Mouse (Mus musculus) G1E-ER4 (cell line): ENCODE results near the gene Btbd9. TPM values are rescaled to one million over a fixed set of nuclear protein-coding genes. Genes with fewer than 3 reads are reported as not detected.
A peak's percentile ranks its signal among the peaks of the same experiment; 100 is the strongest.

ENCODE experiments used
- GATA1 ChIP-seq: IDR thresholded peaks from one replicate; pipeline ENCODE4 v1.8.0; 2012; ENCODE audit warnings: low read length, inconsistent platforms
- polyA plus RNA-seq: library from polyadenylated mRNA; stranded (reverse); fragments of >175 nt; gene quantifications from 2 replicates; pipeline ENCODE4 v1.2.3, GENCODE M21; 2012

The Btbd9 gene
- polyA plus RNA-seq, 1 experiment, result 84.3 TPM

DNA sequence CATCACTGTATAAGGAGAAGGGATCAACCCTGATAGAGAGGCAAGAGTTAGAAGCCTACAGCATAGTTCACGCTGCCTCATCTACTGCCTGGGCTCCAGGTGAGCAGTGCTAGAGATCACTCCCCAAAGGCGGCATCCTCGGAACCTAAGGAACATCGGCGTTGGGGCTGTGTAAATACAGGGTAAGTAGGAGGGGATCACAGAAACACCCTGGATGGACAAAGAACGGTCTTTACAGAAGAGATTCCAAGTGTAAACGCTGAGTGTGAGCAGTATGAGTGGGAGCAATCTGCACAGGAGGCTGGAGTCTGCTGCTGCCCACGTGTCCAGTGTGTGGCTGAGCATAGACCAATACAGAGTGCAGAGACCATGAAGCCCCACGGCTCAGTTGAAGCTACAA, 190.0 kb downstream of the Btbd9 start:
- no peak for TF ChIP-seq GATA1

DNA sequence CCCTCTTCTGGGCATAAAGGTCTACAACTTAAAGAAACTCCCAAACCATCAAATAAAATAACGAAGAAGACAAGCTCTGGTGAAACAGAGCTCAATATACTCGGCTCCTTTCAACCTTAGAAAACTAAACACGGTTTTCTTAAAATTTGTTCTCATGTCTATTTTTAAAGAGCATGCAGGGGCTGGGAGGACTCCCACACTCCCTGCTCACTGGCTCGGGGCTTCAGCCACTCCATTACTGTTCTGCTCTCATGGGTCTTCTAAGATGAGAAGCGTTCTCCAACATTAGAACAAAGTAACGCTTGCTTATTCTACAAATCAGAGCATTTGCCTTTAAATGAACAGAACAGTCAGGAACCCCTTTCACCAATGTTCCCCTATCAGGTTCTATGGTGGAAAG, 192.6 kb downstream of the Btbd9 start:
- no peak for TF ChIP-seq GATA1

DNA sequence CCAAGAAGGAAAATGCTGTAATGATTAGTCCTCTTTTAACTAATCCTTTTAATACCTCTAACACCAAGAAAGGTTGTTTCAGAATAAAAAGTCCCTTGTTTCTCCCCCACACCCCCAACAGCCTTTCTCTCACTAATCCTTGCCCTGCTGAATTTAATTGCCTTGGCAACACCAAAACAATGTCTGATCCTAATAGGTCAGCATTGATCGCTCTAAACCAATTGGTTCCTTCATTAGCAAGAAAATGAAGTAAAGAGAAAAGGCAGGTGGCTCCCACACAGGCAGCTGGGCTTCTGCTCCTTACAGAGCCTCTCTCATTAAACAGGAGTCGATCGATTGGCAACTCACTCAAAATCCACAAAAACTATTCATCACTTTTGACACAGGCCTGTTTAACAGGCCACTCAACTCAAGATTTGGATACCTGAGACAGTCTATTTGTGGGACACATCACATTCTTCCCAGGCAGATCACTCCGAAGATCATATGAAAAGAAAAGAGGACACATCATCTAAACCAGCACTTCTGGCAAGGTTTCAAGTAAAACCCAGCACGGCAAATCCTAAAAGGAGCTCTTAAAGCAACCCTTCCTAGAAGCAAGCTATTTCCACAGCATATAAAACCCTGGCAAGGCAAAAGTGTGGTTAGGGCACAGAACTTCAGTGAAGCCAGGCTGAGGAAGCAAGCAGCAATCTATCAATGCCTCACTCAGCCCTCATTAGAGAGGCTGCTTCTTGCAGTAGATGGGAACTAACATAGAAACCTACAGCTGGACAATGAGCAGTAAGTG, 197.9 kb downstream of the Btbd9 start:
- no peak for TF ChIP-seq GATA1

DNA sequence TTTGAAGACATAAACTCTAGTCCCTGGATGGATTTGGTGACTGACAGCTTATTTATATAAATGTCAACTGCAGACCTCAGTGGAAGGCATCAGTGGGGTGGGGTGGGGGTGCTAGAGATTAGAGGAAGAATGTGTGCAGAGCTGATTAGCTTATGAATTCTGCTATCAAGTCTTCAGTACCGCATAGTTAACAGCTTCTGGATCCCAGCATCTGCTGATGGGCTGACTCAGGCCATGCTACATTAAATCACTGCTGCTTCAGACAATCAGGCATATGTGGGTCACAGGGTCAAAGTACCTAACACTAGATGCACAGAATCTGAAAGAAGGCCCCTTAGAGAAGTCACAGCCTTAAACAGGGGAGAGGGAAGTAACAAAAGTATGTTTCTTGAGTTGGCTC, 198.5 kb downstream of the Btbd9 start:
- TF ChIP-seq GATA1, result no peak

DNA sequence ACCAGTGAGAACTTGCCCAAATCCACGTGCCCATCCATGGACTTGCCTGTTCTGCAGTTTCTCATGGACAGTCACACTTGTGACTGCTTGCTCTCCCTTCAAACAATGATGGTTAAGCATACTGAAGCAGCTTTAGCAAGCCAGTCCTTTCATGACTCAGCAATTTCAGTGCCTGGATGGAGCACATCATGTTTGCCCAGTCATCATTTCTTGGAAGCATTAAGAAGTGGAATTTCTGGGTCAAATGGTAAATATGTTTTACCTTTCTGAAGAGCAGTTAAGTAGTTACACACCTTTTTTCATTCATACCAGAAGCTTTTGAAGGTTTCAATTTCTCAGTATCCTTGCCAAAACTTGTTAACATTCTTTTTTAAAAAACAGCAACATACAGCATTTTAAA, 201.2 kb downstream of the Btbd9 start:
- no peak for TF ChIP-seq GATA1

DNA sequence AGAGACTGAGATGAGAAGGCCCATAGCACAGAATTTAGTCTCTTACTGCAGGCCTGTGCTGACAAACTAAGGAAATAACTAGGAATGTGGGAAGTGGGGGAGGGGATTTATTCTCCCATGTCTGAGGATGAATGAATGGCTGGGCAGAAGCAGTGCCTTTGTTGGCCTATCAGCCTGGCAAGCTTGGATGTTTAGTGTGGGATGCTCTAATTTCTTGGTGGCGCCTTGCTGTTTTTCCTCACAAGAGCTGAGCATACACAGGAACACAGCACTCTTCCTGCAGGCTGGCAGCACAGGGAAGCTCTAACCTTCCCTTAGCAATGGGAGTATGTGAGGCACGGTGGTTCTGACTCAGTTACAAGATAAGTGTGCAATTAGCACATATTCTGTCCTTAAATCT, 207.7 kb downstream of the Btbd9 start:
- no peak for TF ChIP-seq GATA1

DNA sequence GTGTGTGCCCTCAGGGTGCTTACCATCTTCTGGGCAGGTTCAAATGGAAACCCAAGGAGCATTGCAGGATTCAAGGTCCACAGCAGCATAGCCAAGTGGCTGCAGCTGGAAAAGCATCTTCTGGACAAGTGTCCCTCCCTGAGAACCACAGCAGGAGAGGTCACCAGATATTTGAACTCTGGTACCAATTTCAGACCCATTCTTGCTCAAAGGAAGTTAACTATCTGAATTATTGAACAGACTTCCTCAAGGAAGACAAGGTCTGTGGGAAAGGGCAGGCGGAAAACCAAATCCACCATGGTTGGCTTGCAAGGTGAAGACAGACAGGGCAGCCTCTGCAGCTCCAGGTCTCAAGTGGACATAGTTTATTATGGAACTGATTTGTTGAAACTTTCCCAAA, 211.6 kb downstream of the Btbd9 start:
- TF ChIP-seq GATA1, result no peak

DNA sequence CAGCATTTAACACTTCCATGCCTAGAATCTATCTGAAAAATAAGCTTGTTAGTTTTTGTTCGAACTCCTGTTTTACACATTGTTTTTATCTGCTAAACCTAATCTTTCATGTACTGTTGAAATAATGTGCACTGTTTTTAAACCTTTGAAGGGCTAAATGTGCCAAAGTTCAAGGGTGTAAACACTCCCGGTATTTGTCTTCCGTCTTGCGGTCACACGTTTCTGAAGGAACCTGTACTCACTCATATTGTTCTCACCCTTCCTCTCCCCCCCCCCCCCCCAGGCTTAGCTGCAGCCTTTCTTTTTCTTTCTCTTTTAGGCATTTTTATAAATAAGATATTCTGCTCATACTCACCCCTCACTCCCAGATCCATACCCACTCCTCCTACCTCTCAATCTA, 212.9 kb downstream of the Btbd9 start:
- TF ChIP-seq GATA1, result no peak

DNA sequence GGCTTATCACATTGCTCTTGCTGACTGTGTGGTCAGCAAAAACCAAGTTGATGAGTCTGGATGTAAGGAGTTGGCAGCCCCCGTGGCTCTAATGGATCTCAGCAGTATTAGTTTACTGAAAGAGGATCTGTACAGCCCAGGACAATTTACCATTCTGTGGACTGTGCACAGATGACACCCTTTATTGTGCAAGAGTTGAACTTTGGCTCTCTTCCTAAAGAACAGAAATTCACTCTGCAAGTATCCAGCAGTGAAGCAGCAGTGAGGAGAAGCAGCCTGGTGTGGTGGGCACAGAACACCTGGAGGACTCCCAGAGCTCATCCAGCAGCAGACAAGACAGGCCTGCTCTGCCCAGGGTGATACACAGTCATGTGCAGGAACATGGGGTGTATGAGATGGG, 215.6 kb downstream of the Btbd9 start:
- no peak for TF ChIP-seq GATA1

DNA sequence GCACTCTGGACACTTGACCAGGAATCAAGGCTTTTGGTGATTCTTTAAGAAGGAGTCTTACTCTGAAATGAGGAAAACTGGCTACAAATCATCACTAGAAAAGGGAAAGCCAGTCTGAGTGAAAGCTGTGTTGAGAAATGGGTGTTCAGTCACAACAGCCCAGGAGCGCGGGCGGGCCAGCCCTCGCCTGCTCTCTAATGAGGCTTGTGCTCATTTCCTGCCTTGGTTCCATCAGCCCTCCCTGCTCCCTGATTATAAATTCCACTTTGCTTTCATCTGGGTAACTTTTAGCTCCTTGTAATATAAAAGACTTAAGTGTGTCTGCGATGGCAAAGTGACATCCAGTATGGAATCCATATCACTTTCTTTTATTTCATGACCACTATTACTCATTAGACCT, 216.9 kb downstream of the Btbd9 start:
- TF ChIP-seq GATA1, result no peak

DNA sequence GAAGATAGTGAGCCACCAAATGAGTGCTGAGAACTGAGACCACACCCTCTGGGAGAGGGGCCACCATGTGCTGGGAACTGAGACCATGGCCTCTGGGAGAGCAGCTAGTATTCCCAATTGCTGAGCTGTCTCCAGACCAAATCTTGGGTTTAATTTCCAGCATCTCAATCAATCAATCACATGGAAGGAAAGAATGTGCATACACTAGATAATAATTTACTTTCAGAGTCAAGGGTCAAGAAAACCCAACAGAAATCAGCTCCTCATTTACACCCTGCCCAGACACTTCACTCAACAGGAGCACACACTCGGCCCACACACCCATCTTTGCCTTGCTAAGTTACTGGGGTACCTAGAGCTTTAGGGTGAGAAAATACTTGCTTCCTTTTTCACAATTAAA, 220.9 kb downstream of the Btbd9 start:
- TF ChIP-seq GATA1, result no peak

DNA sequence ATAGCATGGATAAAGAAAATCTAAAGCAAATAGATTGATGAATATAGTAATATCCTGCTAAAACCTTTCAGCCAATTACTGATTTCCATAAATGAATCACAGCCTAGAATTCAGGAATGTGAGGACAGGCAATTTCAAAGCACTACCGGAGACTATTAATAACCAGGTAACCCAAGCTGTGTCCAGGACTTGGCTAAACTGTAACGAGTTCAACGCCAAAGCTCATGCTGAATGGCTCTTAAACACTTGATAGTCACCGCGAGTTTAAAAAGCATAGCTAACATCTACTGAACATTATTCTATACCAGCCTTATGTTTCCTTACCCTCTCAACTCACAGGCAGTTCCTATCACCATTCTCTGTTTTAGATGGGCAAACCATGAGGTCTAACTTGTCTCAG, 221.9 kb downstream of the Btbd9 start:
- no peak for TF ChIP-seq GATA1

DNA sequence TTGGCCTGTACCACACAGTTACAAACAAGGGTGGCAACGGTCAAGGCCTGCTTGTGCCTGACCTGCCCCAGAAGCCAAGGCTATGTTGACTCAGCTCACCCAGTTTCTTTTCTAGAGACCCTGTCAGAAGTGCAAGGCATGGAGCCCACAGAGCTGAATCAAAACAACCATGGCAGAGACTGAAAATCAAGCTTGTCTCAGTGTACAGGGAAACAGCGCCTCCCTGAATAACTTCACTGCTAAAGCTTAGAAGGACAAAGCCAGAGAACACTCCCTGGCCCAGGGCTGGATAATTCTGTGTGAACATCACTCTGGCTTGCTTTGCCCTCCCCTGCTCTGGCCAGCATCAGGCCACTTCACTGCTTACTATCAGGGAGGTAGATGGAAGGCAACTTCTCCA, 228.3 kb downstream of the Btbd9 start:
- TF ChIP-seq GATA1, result no peak

DNA sequence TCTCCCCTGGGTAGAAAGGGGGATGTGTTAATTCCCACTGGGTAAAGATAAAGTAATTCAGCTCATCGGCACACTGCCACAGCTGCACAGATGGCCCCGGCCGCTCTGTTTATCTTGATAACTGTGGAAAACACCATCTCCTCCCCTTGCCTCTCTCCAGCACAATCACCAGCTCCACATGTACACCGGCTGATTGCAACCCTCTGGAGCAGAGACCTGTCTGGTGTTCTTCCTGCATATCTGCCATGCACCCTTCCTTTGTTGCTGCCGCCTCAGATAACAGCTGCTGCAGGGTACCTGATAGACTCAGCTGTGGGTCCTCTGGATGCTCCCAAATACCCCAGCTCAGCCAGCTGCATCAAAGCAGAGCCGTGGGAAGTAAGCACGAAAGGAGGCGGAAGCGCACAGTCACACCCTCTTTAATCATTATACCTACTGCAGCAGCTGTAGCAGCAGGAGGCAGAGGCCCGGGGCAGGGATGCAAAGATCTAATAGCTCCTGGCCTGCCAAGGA, 229.1 kb downstream of the Btbd9 start:
- TF ChIP-seq GATA1, result peak; percentile 97

DNA sequence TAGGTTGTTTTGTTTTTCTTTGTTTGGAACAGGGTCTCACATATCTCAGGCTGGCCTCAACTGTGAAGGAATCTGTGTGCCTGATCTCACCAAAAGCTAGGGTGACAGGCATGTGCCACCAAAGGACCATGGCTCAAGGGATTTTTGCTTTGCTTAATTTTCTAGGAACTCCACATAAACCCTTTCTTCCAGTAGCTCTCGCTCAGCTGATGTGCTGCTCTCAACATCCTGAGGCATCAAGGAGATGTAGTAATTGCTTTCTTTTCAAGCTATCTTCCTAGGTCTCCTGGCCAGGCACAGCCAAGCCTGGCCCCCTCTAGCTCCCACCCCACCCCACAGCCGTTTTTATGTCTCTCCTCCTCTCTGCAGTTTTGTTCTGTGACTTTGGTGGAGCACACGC, 231.3 kb downstream of the Btbd9 start:
- no peak for TF ChIP-seq GATA1

DNA sequence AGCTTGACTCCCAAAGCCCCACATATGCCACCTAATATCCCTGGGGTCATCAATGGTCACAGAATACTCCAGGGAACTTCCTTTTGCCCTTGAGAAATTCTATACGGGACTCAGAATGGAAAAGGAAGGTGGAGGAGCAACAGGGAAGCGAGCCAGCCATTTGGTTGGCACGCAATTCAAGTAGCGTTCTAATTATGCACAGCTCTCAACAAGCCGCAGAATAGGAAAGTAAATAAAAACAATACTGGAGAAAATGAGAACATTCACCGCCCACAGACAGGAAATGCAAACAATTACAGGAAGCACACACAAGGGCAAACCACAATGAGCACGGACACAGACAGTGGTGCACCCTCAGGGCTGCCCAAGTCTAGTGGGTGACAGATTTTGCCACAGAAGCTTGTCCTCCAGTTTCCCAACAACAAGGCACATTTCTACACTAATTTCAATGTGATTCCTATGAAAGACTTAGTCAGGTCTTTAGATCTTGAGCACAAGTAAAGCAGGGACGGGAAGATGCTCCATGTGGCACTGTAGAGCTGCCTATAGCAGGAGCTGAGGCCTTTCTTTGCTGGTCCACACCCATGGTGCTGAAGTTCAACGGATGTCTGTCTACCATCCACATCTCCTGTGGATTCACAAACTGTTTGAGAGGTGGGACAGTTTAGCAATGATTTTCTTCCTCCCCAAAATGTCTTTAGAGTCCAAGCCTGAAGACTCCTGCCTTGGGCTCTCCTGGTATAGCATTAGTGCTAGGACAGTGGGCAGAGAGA, 232.4 kb downstream of the Btbd9 start:
- no peak for TF ChIP-seq GATA1

DNA sequence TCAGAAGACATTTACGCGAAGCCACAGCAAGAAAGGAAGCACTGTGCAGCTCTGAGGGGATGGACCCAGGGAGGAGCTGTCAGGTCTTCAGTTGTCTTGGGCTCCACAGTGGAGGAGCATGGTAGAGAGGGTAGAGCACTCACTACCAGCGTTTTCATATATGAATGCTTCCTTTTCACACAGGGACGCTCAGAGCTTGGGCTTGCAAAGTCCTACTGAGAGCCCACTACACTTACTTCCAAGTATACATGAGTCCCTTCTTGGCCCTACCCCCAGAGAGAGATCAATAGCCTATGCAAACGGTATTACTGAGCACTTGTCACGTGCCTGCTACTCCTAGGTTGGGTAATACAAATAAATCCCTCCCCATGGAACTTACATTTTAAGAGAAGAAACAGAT, 234.7 kb downstream of the Btbd9 start:
- no peak for TF ChIP-seq GATA1
